Mouse (Mus musculus) thymus, adult 2 months (tissue): Measurements from ENCODE around the gene Ash1l. TPM values are rescaled to one million over a fixed set of nuclear protein-coding genes. Genes with fewer than 3 reads are reported as not detected.

Experiments used
- DNase-seq: peaks from one replicate; pipeline ENCODE4 v3.0.0; 2021
- H3K27ac ChIP-seq: fragments of 200-500 bp; 2 replicates; pipeline ENCODE4 v1.5.1; 2012; ENCODE audit warnings: low read length, control low read depth; ENCODE audit not compliant: control insufficient read depth, insufficient read depth
- H3K27me3 ChIP-seq: fragments of 200-500 bp; 2 replicates; pipeline ENCODE4 v1.6.1; 2012; ENCODE audit warnings: mild to moderate bottlenecking, low read length, moderate library complexity, mixed read lengths; ENCODE audit not compliant: control insufficient read depth, insufficient read depth
- H3K36me3 ChIP-seq: fragments of 200-500 bp; 2 replicates; pipeline ENCODE4 v1.6.1; 2012; ENCODE audit warnings: mild to moderate bottlenecking, low read length, moderate library complexity; ENCODE audit not compliant: control insufficient read depth, insufficient read depth
- H3K4me1 ChIP-seq: fragments of 200-500 bp; replicated peaks from 2 replicates; pipeline ENCODE4 v1.6.1; 2012; ENCODE audit warnings: low read length; ENCODE audit not compliant: control insufficient read depth, insufficient read depth
- H3K4me3 ChIP-seq: fragments of 200-500 bp; 2 replicates; pipeline ENCODE4 v1.5.1; 2012; ENCODE audit warnings: mild to moderate bottlenecking, low read length, control low read depth, moderate library complexity; ENCODE audit not compliant: control insufficient read depth, insufficient read depth
- CTCF ChIP-seq: fragments of 200-500 bp; IDR thresholded peaks from 2 replicates; pipeline ENCODE4 v1.5.1; 2012; ENCODE audit warnings: mild to moderate bottlenecking, control low read depth, low read length, moderate library complexity, borderline replicate concordance; ENCODE audit not compliant: control insufficient read depth, poor library complexity, insufficient read depth; ENCODE audit errors: extremely low read depth
- POLR2A ChIP-seq: fragments of 200-500 bp; IDR thresholded peaks from 2 replicates; pipeline ENCODE4 v1.6.1; 2012; ENCODE audit warnings: mild to moderate bottlenecking, low read length, control low read depth, moderate library complexity; ENCODE audit not compliant: control insufficient read depth, poor library complexity, insufficient read depth; ENCODE audit errors: extremely low read depth
- WGBS: fragments of 180-500 bp; shearing (Covaris S2); methylation state at CpG from one replicate; pipeline ENCODE4 v1.1.7; 2018; 5-methylcytosine and 5-hydroxymethylcytosine counted together
- polyA plus RNA-seq: library from polyadenylated mRNA; depleted of rRNA; stranded (reverse); fragments of >200 nt; gene quantifications from 2 replicates; pipeline ENCODE4 v1.2.3, GENCODE M21; 2012; rRNA removed

Ash1l gene
- polyA plus RNA-seq, 1 experiment, result 12.8 TPM

GRCm38 (mm10) chr3:89107545-89107944, 157.1 kb downstream of the Ash1l start:
- H3K4me3 ChIP-seq, result no peak overlapping the region
- TF ChIP-seq CTCF (no peak), POLR2A (no peak)
- no peaks in the 10 kb centered on the region for H3K36me3 ChIP-seq
- WGBS, result 88% methylated on average over 3 of the region's 3 CpGs
- H3K27ac ChIP-seq, result no peak overlapping the region
- H3K4me1 ChIP-seq, result no peaks in the 10 kb centered on the region
- no peaks in the 10 kb centered on the region for H3K27me3 ChIP-seq
- no peak for DNase-seq

DNA sequence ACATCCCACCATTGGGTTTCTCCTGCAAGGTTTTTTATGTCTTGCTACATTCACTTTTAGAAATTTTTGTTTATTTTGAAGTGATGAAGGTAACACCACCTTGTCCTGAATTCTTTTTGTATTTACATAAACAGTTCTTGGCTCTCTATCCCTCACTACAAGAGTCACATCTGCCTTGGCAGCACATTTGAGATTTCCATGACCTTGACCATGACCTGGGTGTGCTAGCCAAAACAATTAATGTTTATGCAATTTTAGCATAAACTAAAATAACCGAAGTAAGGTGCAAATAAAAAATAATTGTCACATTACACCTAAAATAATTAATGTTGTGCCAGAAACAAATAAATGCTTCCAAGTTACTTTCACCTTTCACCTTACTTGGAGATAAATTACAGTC, 157.7 kb downstream of the Ash1l start:
- DNase-seq, result no peak
- WGBS, result 88% methylated on average over 1 of the region's 1 CpGs
- no peak overlapping the region for H3K27ac ChIP-seq
- H3K36me3 ChIP-seq, result no peaks in the 10 kb centered on the region
- H3K4me1 ChIP-seq, result no peaks in the 10 kb centered on the region
- H3K27me3 ChIP-seq, result no peaks in the 10 kb centered on the region
- no peak for TF ChIP-seq POLR2A
- TF ChIP-seq CTCF, result no peak
- H3K4me3 ChIP-seq, result no peak overlapping the region

DNA sequence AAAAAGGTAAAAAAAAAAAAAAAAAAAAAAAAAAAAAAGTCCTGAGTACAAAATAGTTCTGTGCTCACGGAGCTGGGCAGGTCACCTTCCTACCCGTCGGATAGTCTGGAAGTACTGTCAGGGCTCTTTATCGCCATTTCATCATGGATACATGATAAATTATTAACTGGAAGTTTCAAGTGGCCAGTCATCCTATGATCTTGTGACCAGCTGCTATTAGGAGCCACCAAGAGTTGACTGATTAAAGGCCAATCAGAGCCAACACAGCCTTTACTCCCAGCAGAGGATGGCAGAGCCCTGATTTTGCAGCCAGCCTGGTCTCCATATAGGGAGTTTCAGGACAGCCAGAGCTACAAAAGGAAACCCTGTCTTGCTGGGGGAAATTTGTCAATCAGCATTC, 162.6 kb downstream of the Ash1l start:
- Histone ChIP-seq H3K4me3 (no peak overlapping the region), H3K4me1 (no peaks in the 10 kb centered on the region), H3K27me3 (no peaks in the 10 kb centered on the region), H3K36me3 (no peaks in the 10 kb centered on the region), H3K27ac (no peak overlapping the region)
- WGBS, result 94% methylated on average over 4 of the region's 4 CpGs
- DNase-seq, result no peak
- TF ChIP-seq CTCF, result no peak
- no peak for TF ChIP-seq POLR2A

- 17% methylated on average over 2 of the region's 2 CpGs for WGBS
- peak; percentile 46 for DNase-seq
- Histone ChIP-seq H3K4me1 (no peaks in the 10 kb centered on the region), H3K27ac (no peak overlapping the region), H3K36me3 (no peaks in the 10 kb centered on the region), H3K27me3 (no peaks in the 10 kb centered on the region), H3K4me3 (no peak overlapping the region)
- no peak for TF ChIP-seq POLR2A
- TF ChIP-seq CTCF, result no peak
Observed at GRCm38 (mm10) chr3:89115522-89115921, 165.1 kb downstream of the Ash1l start.

DNA sequence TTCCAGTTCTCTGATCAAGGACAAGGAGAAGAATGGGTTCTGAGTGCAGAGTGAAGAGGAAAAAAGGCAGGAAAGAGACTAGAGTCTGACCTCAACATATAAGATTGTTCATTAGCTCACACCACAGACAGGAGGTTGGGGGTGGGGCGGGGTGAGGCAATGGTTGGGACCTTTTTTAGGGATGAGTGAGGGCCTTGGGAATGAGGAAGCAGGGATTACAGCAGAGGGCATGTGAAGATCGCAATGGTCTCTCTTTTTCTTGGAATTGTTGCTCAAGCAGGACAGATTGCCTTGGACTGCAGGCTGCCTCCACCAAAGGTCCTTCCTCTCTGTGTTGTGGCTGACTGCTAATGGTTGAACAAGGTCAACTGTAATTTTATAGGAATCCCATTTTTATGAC, 172.9 kb downstream of the Ash1l start:
- Histone ChIP-seq H3K36me3 (no peaks in the 10 kb centered on the region), H3K27me3 (no peaks in the 10 kb centered on the region), H3K4me1 (no peaks in the 10 kb centered on the region), H3K4me3 (no peak overlapping the region), H3K27ac (no peak overlapping the region)
- TF ChIP-seq POLR2A, result no peak
- TF ChIP-seq CTCF, result no peak
- no peak for DNase-seq
- 77% methylated on average over 2 of the region's 2 CpGs for WGBS

- Histone ChIP-seq H3K4me1 (no peaks in the 10 kb centered on the region), H3K27ac (no peak overlapping the region), H3K27me3 (no peaks in the 10 kb centered on the region), H3K36me3 (no peaks in the 10 kb centered on the region), H3K4me3 (no peak overlapping the region)
- 80% methylated on average over 3 of the region's 3 CpGs for WGBS
- DNase-seq, result no peak
- TF ChIP-seq POLR2A, result no peak
- TF ChIP-seq CTCF, result no peak
Observed at GRCm38 (mm10) chr3:89124241-89124640, 173.8 kb downstream of the Ash1l start.

GRCm38 (mm10) chr3:89125981-89126380, 175.6 kb downstream of the Ash1l start:
- no peak for DNase-seq
- Histone ChIP-seq H3K4me3 (no peak overlapping the region), H3K27me3 (no peaks in the 10 kb centered on the region), H3K4me1 (no peaks in the 10 kb centered on the region), H3K27ac (no peak overlapping the region), H3K36me3 (no peaks in the 10 kb centered on the region)
- 94% methylated on average over 3 of the region's 3 CpGs for WGBS
- TF ChIP-seq POLR2A (no peak), CTCF (no peak)

Other genes starting within 250 kb of the Ash1l start
- 35.4 and 44.5 TPM in 2 replicates for gene Rit1, start 233.8 kb upstream of the Ash1l start, polyA plus RNA-seq
- gene Syt11, start 175.5 kb upstream of the Ash1l start, polyA plus RNA-seq, result 3.2 and 3.5 TPM in 2 replicates
- 25.1 and 26.5 TPM in 2 replicates for gene Gon4l, start 115.4 kb upstream of the Ash1l start, polyA plus RNA-seq
- gene Msto1, start 36.6 kb upstream of the Ash1l start, polyA plus RNA-seq, result 36.5 and 40.7 TPM in 2 replicates
- 81.2 and 91.7 TPM in 2 replicates for gene Dap3, start 559 bp downstream of the Ash1l start, polyA plus RNA-seq
- 45.8 and 50.9 TPM in 2 replicates for gene Rusc1, start 142.7 kb downstream of the Ash1l start, polyA plus RNA-seq
- gene Gm43738, start 150.5 kb downstream of the Ash1l start, polyA plus RNA-seq, result not detected in 2 replicates
- gene Fdps, start 151.3 kb downstream of the Ash1l start, polyA plus RNA-seq, result 58.1 and 71.6 TPM in 2 replicates
- 2.2 and 2.7 TPM in 2 replicates for gene Pklr, start 185.5 kb downstream of the Ash1l start, polyA plus RNA-seq
- 15.9 and 18.1 TPM in 2 replicates for gene Hcn3, start 209.6 kb downstream of the Ash1l start, polyA plus RNA-seq
- gene Clk2, start 214.2 kb downstream of the Ash1l start, polyA plus RNA-seq, result 117 and 126 TPM in 2 replicates
- 240 and 251 TPM in 2 replicates for gene Scamp3, start 226.9 kb downstream of the Ash1l start, polyA plus RNA-seq
- gene Fam189b, start 232.5 kb downstream of the Ash1l start, polyA plus RNA-seq, result 250 and 278 TPM in 2 replicates